Mouse (Mus musculus): ENCODE data around the gene Klf9. TPM values are rescaled to one million over a fixed set of nuclear protein-coding genes. Genes with fewer than 3 reads are reported as not detected.

Gene Klf9
- polyA plus RNA-seq, 1 experiment from 2014 or later: 0.80 TPM

DNA sequence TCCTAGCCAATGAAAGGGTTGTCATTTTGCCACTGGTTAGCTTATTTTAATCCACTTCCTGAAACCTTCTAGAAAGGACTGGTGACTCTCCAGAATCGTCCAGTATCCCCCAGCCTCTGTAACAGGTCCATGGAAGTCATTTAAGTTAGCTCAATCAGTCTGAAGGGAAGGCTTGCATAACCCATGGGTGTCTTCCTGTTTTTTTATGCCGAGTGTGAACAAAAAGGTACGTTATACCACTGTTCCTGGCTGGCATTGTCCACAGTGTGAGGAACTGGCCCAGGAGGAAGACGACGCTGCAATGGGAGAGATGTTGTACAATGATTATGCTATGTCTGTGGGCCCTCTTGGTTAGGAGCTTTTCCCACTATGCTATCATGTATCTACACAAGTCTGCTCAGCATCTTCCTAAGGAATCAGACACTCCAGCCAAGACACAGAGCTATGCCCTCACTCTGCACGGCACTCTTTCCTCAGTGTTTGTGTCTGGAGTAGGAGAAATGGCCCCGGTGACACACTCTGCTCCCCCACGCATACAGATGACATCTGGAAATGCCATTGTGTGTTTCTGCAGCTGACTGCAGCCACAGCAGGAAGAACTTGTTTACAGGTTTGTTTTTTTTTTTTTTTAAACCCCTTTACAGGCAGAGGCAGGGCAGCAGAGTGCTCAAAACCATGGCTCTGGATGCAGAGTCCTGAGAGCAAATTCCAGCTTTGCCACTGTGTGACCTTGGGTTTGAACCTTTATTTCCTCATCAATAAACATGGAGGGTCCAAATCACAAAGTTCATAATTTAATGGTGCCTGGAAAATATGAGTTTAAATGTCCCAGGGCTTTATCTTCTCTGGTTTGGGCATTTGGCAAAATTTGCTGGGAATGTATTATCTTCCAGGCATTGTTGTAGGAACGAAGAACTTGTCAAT lies 15.5 kb upstream of the Klf9 start:
- 76% methylated on average over 9 of the region's 9 CpGs for WGBS
- H3K9ac ChIP-seq (ENCODE audit: low read depth, low read length): no peak overlapping the region
- ATAC-seq (ENCODE audit: low FRiP score) (no peak), DNase-seq (ENCODE audit: low spot score) (no peak)
- H3K4me3 ChIP-seq (ENCODE audit: low read depth, low read length): no peak overlapping the region
- no peak overlapping the region for H3K27ac ChIP-seq (ENCODE audit: low read depth, low read length)
- no peaks in the 10 kb centered on the region for H3K4me1 ChIP-seq (replicated peaks; ENCODE audit: control insufficient read depth, insufficient read depth, low read length)
- no peaks in the 10 kb centered on the region for H3K9me3 ChIP-seq (ENCODE audit: control insufficient read depth, low read length)
- H3K36me3 ChIP-seq (ENCODE audit: control insufficient read depth, insufficient read depth, low read length): no peaks in the 10 kb centered on the region
- H3K27me3 ChIP-seq (ENCODE audit: control insufficient read depth, insufficient read depth, low read length): no peaks in the 10 kb centered on the region
- no peak overlapping the region for H3K4me2 ChIP-seq (replicated peaks; ENCODE audit: low read depth, low read length)

- Histone ChIP-seq H3K4me2 (replicated peaks; ENCODE audit: low read depth, low read length) (no peak overlapping the region), H3K27me3 (ENCODE audit: control insufficient read depth, insufficient read depth, low read length) (peaks cover 14% of the 10 kb centered on the region), H3K4me3 (ENCODE audit: low read depth, low read length) (no peak overlapping the region), H3K9ac (ENCODE audit: low read depth, low read length) (no peak overlapping the region), H3K27ac (ENCODE audit: low read depth, low read length) (no peak overlapping the region), H3K9me3 (ENCODE audit: control insufficient read depth, low read length) (no peaks in the 10 kb centered on the region), H3K36me3 (ENCODE audit: control insufficient read depth, insufficient read depth, low read length) (no peaks in the 10 kb centered on the region), H3K4me1 (replicated peaks; ENCODE audit: control insufficient read depth, insufficient read depth, low read length) (no peaks in the 10 kb centered on the region)
- ATAC-seq (ENCODE audit: low FRiP score): no peak
- 92% methylated on average over 2 of the region's 2 CpGs for whole genome bisulfite sequencing
- no peak for DNase-seq (ENCODE audit: low spot score)
Measured at GRCm38 (mm10) chr19:23129908-23130307, 11.1 kb upstream of the Klf9 start.

- no peak overlapping the region for H3K27ac ChIP-seq (ENCODE audit: low read depth, low read length)
- 51% methylated on average over 3 of the region's 3 CpGs for WGBS
- H3K9me3 ChIP-seq (ENCODE audit: control insufficient read depth, low read length): no peaks in the 10 kb centered on the region
- H3K9ac ChIP-seq (ENCODE audit: low read depth, low read length): no peak overlapping the region
- H3K4me2 ChIP-seq (replicated peaks; ENCODE audit: low read depth, low read length): no peak overlapping the region
- H3K4me3 ChIP-seq (ENCODE audit: low read depth, low read length): no peak overlapping the region
- H3K36me3 ChIP-seq (ENCODE audit: control insufficient read depth, insufficient read depth, low read length): no peaks in the 10 kb centered on the region
- H3K27me3 ChIP-seq (ENCODE audit: control insufficient read depth, insufficient read depth, low read length): peaks cover 28% of the 10 kb centered on the region
- H3K4me1 ChIP-seq (replicated peaks; ENCODE audit: control insufficient read depth, insufficient read depth, low read length): peaks cover 3% of the 10 kb centered on the region; the same call in 1 of the 2 replicates
- ATAC-seq (ENCODE audit: low FRiP score) (no peak), DNase-seq (ENCODE audit: low spot score) (no peak)
Measured at GRCm38 (mm10) chr19:23132106-23132635, 8.9 kb upstream of the Klf9 start.

- Histone ChIP-seq H3K36me3 (ENCODE audit: control insufficient read depth, insufficient read depth, low read length) (no peaks in the 10 kb centered on the region), H3K4me1 (replicated peaks; ENCODE audit: control insufficient read depth, insufficient read depth, low read length) (peaks cover 3% of the 10 kb centered on the region; the same call in 1 of the 2 replicates), H3K4me2 (replicated peaks; ENCODE audit: low read depth, low read length) (no peak overlapping the region), H3K9ac (ENCODE audit: low read depth, low read length) (no peak overlapping the region), H3K9me3 (ENCODE audit: control insufficient read depth, low read length) (no peaks in the 10 kb centered on the region), H3K4me3 (ENCODE audit: low read depth, low read length) (no peak overlapping the region), H3K27me3 (ENCODE audit: control insufficient read depth, insufficient read depth, low read length) (peaks cover 29% of the 10 kb centered on the region), H3K27ac (ENCODE audit: low read depth, low read length) (no peak overlapping the region)
- DNase-seq (ENCODE audit: low spot score) (no peak), ATAC-seq (ENCODE audit: low FRiP score) (no peak)
- WGBS: 21% methylated on average over 7 of the region's 7 CpGs
Measured at GRCm38 (mm10) chr19:23132720-23133426, 8.2 kb upstream of the Klf9 start.

DNA sequence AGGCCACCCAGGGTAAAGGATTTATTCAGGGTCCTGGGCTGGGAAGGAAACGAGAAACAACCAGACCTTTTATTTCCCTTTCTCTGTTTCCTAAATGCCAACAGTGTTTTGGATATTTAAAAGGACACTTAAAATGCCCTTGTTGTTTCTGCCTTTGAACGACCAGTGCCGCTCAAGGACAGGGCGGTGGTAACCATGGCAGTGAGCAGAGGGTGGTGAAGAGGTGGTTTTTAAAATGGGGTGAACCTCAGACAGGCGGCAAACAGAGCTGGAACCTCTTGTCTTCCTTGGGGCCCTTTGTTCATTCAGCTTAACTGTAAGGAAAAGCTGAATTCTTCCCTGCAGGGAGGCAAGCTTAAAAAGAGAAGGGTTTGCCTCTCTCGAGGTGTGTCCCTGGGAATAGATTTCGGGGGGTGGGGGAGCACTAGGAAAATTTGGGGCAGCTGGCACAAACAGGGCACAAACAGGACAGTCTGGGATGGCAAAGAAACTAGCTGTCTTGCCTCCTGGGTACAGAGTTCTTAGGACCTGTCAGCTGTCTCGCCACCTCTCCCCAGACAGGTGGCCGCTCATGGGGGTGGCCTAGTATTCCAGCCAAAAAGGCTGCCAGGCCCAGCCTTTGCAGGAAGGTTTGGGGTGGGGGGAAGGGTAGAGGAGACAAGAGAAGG lies 7.5 kb upstream of the Klf9 start:
- WGBS: 3% methylated on average over 9 of the region's 9 CpGs
- H3K4me1 ChIP-seq (replicated peaks; ENCODE audit: control insufficient read depth, insufficient read depth, low read length): peaks cover 3% of the 10 kb centered on the region; the same call in 1 of the 2 replicates
- H3K4me3 ChIP-seq (ENCODE audit: low read depth, low read length): no peak overlapping the region
- H3K27ac ChIP-seq (ENCODE audit: low read depth, low read length): no peak overlapping the region
- H3K9ac ChIP-seq (ENCODE audit: low read depth, low read length): no peak overlapping the region
- DNase-seq (ENCODE audit: low spot score): no peak
- no peaks in the 10 kb centered on the region for H3K9me3 ChIP-seq (ENCODE audit: control insufficient read depth, low read length)
- H3K36me3 ChIP-seq (ENCODE audit: control insufficient read depth, insufficient read depth, low read length): no peaks in the 10 kb centered on the region
- no peak overlapping the region for H3K4me2 ChIP-seq (replicated peaks; ENCODE audit: low read depth, low read length)
- peaks cover 29% of the 10 kb centered on the region for H3K27me3 ChIP-seq (ENCODE audit: control insufficient read depth, insufficient read depth, low read length)
- ATAC-seq (ENCODE audit: low FRiP score): peak; percentile 5; the same call in 1 of the 2 replicates

DNA sequence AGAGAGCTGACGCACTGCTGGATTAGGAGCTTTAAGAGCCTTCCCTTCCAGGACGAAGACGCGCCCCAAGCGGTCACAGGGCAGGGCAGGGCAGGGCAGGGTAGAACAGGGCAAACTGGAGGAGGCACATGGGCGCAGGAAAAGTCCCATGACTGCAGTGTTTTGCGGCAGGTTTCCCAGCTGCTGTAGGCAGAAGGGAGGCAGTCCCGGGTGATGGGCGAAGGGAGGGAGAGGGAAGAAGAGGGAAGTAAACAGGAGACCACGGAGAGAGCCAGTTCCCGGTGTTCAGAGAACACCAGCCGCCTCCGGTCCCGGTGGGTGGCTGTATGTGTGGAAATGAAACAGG lies 7.0 kb upstream of the Klf9 start:
- H3K36me3 ChIP-seq (ENCODE audit: control insufficient read depth, insufficient read depth, low read length): no peaks in the 10 kb centered on the region
- peak; percentile 49 for DNase-seq (ENCODE audit: low spot score)
- H3K4me1 ChIP-seq (replicated peaks; ENCODE audit: control insufficient read depth, insufficient read depth, low read length): peaks cover 3% of the 10 kb centered on the region; the same call in 1 of the 2 replicates
- H3K27me3 ChIP-seq (ENCODE audit: control insufficient read depth, insufficient read depth, low read length): peaks cover 29% of the 10 kb centered on the region
- ATAC-seq (ENCODE audit: low FRiP score): peak; percentile 37; the same call in 1 of the 2 replicates
- no peak overlapping the region for H3K9ac ChIP-seq (ENCODE audit: low read depth, low read length)
- WGBS: 2% methylated on average over 14 of the region's 14 CpGs
- no peaks in the 10 kb centered on the region for H3K9me3 ChIP-seq (ENCODE audit: control insufficient read depth, low read length)
- peak overlapping the region; percentile 39; the same call in 1 of the 2 replicates for H3K4me3 ChIP-seq (ENCODE audit: low read depth, low read length)
- H3K27ac ChIP-seq (ENCODE audit: low read depth, low read length): no peak overlapping the region
- H3K4me2 ChIP-seq (replicated peaks; ENCODE audit: low read depth, low read length): peak overlapping the region; percentile 79

GRCm38 (mm10) chr19:23134441-23135301 lies 6.4 kb upstream of the Klf9 start:
- DNase-seq (ENCODE audit: low spot score) (peak; percentile 61), ATAC-seq (ENCODE audit: low FRiP score) (peak; percentile 43)
- Histone ChIP-seq H3K36me3 (ENCODE audit: control insufficient read depth, insufficient read depth, low read length) (no peaks in the 10 kb centered on the region), H3K4me3 (ENCODE audit: low read depth, low read length) (peak overlapping the region; percentile 39), H3K4me1 (replicated peaks; ENCODE audit: control insufficient read depth, insufficient read depth, low read length) (peaks cover 3% of the 10 kb centered on the region; the same call in 1 of the 2 replicates), H3K4me2 (replicated peaks; ENCODE audit: low read depth, low read length) (peak overlapping the region; percentile 79), H3K9ac (ENCODE audit: low read depth, low read length) (peak overlapping the region; percentile 42; the same call in 1 of the 2 replicates), H3K27me3 (ENCODE audit: control insufficient read depth, insufficient read depth, low read length) (peaks cover 29% of the 10 kb centered on the region), H3K27ac (ENCODE audit: low read depth, low read length) (no peak overlapping the region), H3K9me3 (ENCODE audit: control insufficient read depth, low read length) (no peaks in the 10 kb centered on the region)
- under 1% methylated on average over 46 of the region's 47 CpGs for WGBS

Measured in hindbrain, embryonic 11.5 days (tissue).